Mouse (Mus musculus) testis, adult 2 months (tissue): Measurements from ENCODE around the gene Timm8a2.

Experiments
- CTCF ChIP-seq: fragments of 200-500 bp; IDR thresholded peaks from 2 replicates; pipeline ENCODE4 v1.5.1; 2012; ENCODE audit warnings: low read depth, mild to moderate bottlenecking, inconsistent platforms, low read length, moderate library complexity; ENCODE audit not compliant: control insufficient read depth, insufficient read depth, insufficient replicate concordance
- POLR2A ChIP-seq: fragments of 200-500 bp; IDR thresholded peaks from 2 replicates; pipeline ENCODE4 v1.6.1; 2012; ENCODE audit warnings: low read depth, mild to moderate bottlenecking, inconsistent platforms, low read length, moderate library complexity; ENCODE audit not compliant: control insufficient read depth

- no peak for TF ChIP-seq CTCF
- no peak for TF ChIP-seq POLR2A
These were observed 7.7 kb downstream of the Timm8a2 start for GRCm38 (mm10) chr14:122042142-122042694.
